Mouse (Mus musculus) CH12.LX (cell line): ENCODE results near the gene Arsb.

Experiments used
- CTCF ChIP-seq, 2 experiments: IDR thresholded peaks in 1 of 2; conservative IDR thresholded peaks in 1 of 2; 2 replicates each; pipeline ENCODE4 v1.5.1; 2011 to 2012; ENCODE audit warnings: low read depth in 2 of 2, low read length in 2 of 2, improper control_type of control experiment in 1 of 2, inconsistent platforms in 1 of 2, mild to moderate bottlenecking in 1 of 2, moderate library complexity in 1 of 2
- EP300 ChIP-seq: IDR thresholded peaks from 2 replicates; pipeline ENCODE4 v1.6.1; 2011; ENCODE audit warnings: low read length, improper control_type of control experiment
- HCFC1 ChIP-seq: IDR thresholded peaks from 2 replicates; pipeline ENCODE4 v1.6.1; 2012; ENCODE audit warnings: low read depth, mild to moderate bottlenecking, inconsistent platforms, low read length, improper control_type of control experiment
- KAT2A ChIP-seq: IDR thresholded peaks from 2 replicates; pipeline ENCODE4 v1.6.1; 2012; ENCODE audit warnings: low read length, improper control_type of control experiment, inconsistent platforms; ENCODE audit not compliant: insufficient replicate concordance
- POLR2A ChIP-seq: IDR thresholded peaks from 2 replicates; pipeline ENCODE4 v1.6.1; 2011; ENCODE audit warnings: low read depth, mild to moderate bottlenecking, improper control_type of control experiment, low read length
- POLR2AphosphoS2 ChIP-seq: IDR thresholded peaks from 2 replicates; pipeline ENCODE4 v1.6.1; 2011; ENCODE audit warnings: low read depth, low read length, improper control_type of control experiment
- USF1 ChIP-seq: IDR thresholded peaks from 2 replicates; pipeline ENCODE4 v1.6.1; 2014; ENCODE audit warnings: low read depth, mild to moderate bottlenecking, inconsistent platforms, low read length, improper control_type of control experiment

- TF ChIP-seq CTCF (conservative IDR thresholded peaks at IDR 0.05 in 1 of 2, IDR thresholded peaks at IDR 0.05 in 1 of 2; ENCODE audit: low read depth in 2 of 2, low read length in 2 of 2), result no peak
- TF ChIP-seq POLR2A, result no peak
- TF ChIP-seq EP300, result no peak
- no peak for TF ChIP-seq KAT2A
- TF ChIP-seq POLR2AphosphoS2, result no peak
- no peak for TF ChIP-seq HCFC1
- TF ChIP-seq USF1, result no peak
Observed at GRCm38 (mm10) chr13:93793643-93794182, 22.3 kb downstream of the Arsb start.
